Mouse (Mus musculus) intestine, embryonic 14.5 days (tissue): ENCODE measurements around the gene Chid1. TPM values are rescaled to one million over a fixed set of nuclear protein-coding genes. Genes with fewer than 3 reads are reported as not detected.

Experiments used
- ATAC-seq: fragments of 200-750 bp; cut with Nextera tagmentation; replicated peaks from 2 replicates; pipeline ENCODE4 v1.8.0; 2017; ENCODE audit warnings: low read depth, moderate number of reproducible peaks, moderate TSS enrichment, moderate library complexity; ENCODE audit not compliant: low FRiP score, low TSS enrichment
- DNase-seq: peaks from one replicate; pipeline ENCODE4 v3.0.0-alpha.2; 2018; ENCODE audit warnings: low spot score
- H3K27ac ChIP-seq: fragments of 300-500 bp; sonication (generic); 2 replicates; pipeline ENCODE4 v1.5.1; 2014; ENCODE audit warnings: low read depth, mild to moderate bottlenecking, control low read depth
- H3K27me3 ChIP-seq: fragments of 300-500 bp; sonication (generic); replicated peaks from 2 replicates; pipeline ENCODE4 v1.6.1; 2014; ENCODE audit warnings: low read length, control low read depth; ENCODE audit not compliant: control insufficient read depth, insufficient read depth
- H3K36me3 ChIP-seq: fragments of 300-500 bp; sonication (generic); 2 replicates; pipeline ENCODE4 v1.6.1; 2014; ENCODE audit warnings: low read length, control low read depth; ENCODE audit not compliant: control insufficient read depth, insufficient read depth
- H3K4me1 ChIP-seq: fragments of 300-500 bp; sonication (generic); replicated peaks from 2 replicates; pipeline ENCODE4 v1.6.1; 2014; ENCODE audit warnings: low read length, control low read depth, mixed read lengths; ENCODE audit not compliant: control insufficient read depth, insufficient read depth
- H3K4me2 ChIP-seq: fragments of 300-500 bp; sonication (generic); 2 replicates; pipeline ENCODE4 v1.6.1; 2014; ENCODE audit warnings: low read length
- H3K4me3 ChIP-seq: fragments of 300-500 bp; sonication (generic); 2 replicates; pipeline ENCODE4 v1.5.1; 2014; ENCODE audit warnings: low read depth, low read length, control low read depth, mixed read lengths
- H3K9ac ChIP-seq: fragments of 300-500 bp; sonication (generic); 2 replicates; pipeline ENCODE4 v1.6.1; 2014; ENCODE audit warnings: mild to moderate bottlenecking, low read length
- H3K9me3 ChIP-seq: fragments of 300-500 bp; sonication (generic); 2 replicates; pipeline ENCODE4 v1.6.1; 2016; ENCODE audit warnings: low read length, control low read depth; ENCODE audit not compliant: control insufficient read depth
- WGBS: fragments of 180-500 bp; shearing (Covaris S2); extraction: QIAGEN DNeasy Blood & Tissue Kit; methylation state at CpG from one replicate; pipeline ENCODE4 v1.1.7; 2014; 5-methylcytosine and 5-hydroxymethylcytosine counted together
- polyA plus RNA-seq: library from polyadenylated mRNA; unstranded; fragments of >200 nt; fragmentation: Nextera tagmentation; extraction: Ambion mirVana; gene quantifications from 2 replicates; pipeline ENCODE4 v1.2.1, GENCODE M21; 2014

Gene Chid1
- polyA plus RNA-seq, 1 experiment from 2014 or later, result 42.1 TPM

DNA sequence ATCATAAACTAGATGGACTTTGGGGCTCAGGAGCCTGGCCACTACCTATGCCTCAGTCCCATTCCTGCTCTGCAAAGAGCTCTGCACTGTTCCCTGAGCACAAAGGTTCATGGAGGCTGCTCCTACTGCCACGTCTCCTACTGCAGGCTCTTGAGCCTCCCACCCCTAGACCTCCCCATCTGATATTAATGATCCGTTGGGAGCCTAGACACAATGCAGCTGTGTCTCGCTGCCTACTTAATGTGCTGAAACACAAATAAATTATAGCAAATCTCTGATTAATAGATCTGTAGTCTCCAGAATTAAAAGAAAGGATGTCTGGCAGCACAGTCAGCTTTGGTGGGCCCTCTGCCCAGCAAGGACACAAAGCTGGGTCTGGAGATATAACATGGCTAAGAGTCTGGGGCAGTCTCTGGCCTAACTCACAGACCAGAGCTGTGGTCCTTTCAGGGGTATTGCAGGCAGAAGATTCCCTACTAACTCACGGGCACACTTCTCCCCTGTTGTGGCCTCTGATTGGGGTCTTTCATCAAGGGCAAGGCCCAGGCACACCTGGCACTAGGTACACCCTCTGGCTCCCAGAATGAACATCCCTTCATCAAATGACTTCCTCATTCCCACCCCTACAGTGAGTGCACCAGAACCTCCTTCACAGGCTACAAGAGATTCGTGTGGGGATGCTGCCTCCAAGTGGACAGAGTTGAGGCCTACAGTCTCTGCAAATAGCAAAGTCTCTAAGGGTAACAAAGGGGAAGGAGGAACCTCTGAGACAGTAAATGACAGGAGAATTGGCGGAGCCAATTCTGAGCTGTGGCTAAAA, 14.7 kb downstream of the Chid1 start:
- Histone ChIP-seq H3K9ac (no peak overlapping the region), H3K36me3 (peaks cover 16% of the 10 kb centered on the region; the same call in 1 of the 2 replicates), H3K4me2 (no peak overlapping the region), H3K27ac (no peak overlapping the region), H3K4me3 (no peak overlapping the region), H3K9me3 (no peaks in the 10 kb centered on the region), H3K4me1 (no peaks in the 10 kb centered on the region), H3K27me3 (no peaks in the 10 kb centered on the region)
- WGBS, result 47% methylated on average over 6 of the region's 6 CpGs
- ATAC-seq, result peak; percentile 74
- DNase-seq, result peak; percentile 87

DNA sequence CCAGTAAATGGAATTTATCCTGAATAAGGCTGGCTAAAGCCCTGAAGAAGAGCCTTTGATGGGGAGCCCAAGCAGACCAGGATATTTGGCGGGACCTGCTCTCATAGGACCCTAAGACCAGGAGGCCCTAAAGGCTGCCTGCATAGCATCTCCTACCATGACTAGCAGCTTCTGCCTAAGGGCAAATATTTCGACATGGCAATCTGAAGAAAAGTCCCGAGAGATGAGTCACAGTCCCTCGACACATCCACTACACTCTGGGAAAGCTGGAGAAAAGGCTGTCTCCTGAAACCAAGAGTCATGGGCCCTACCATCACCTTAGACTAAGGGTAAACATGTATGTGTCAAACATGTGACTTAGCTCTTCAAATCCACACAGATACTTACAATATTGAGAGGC, 15.4 kb downstream of the Chid1 start:
- no peaks in the 10 kb centered on the region for H3K27me3 ChIP-seq
- H3K9ac ChIP-seq, result no peak overlapping the region
- ATAC-seq (no peak), DNase-seq (no peak)
- H3K4me2 ChIP-seq, result no peak overlapping the region
- H3K9me3 ChIP-seq, result no peaks in the 10 kb centered on the region
- H3K27ac ChIP-seq, result no peak overlapping the region
- H3K4me3 ChIP-seq, result no peak overlapping the region
- 81% methylated on average over 4 of the region's 4 CpGs for WGBS
- H3K4me1 ChIP-seq, result no peaks in the 10 kb centered on the region
- peaks cover 20% of the 10 kb centered on the region for H3K36me3 ChIP-seq

DNA sequence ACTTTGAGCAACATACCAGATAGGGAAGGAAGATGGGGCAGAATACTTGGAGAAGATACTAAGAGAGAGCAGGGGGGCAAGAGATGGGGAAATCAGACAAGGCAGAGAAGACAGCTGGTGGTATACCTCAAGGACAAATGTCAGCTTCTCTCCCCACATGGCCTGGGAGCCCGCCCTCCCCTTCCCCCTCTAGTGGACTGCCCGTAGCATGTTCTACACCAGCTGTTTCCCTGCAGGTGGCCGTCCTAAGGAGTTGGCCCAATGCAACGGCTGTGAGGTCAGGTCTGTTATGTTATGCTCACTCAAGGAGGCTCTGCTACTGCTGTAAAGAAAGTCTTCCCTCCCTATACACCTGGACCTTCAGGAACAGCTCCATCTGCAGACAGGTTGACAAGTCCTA, 16.6 kb downstream of the Chid1 start:
- peaks cover 19% of the 10 kb centered on the region for H3K36me3 ChIP-seq
- no peaks in the 10 kb centered on the region for H3K4me1 ChIP-seq
- no peak overlapping the region for H3K27ac ChIP-seq
- ATAC-seq (no peak), DNase-seq (no peak)
- H3K27me3 ChIP-seq, result no peaks in the 10 kb centered on the region
- H3K4me3 ChIP-seq, result no peak overlapping the region
- H3K9me3 ChIP-seq, result no peaks in the 10 kb centered on the region
- H3K9ac ChIP-seq, result no peak overlapping the region
- no peak overlapping the region for H3K4me2 ChIP-seq
- WGBS, result 44% methylated on average over 4 of the region's 4 CpGs

DNA sequence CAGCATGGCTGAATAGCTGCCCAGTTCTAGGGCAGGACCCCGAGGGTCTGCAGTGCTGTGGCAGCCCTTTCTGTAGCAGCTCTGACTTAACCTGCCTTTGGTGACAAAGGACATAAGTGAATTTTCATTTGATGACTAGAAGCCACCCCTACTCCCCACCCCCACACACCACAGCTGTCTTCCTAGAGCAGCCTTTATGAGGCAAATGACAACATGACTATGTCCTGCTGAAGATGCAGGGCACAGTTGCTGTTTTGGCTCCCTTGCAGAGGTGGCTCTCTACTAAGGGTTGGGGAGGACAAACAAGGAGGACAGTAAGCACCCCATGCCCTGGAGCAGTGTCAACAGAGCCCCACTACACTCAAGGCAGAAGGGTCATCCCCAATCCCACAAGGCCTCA, 19.9 kb downstream of the Chid1 start:
- no peak for ATAC-seq
- Histone ChIP-seq H3K4me1 (no peaks in the 10 kb centered on the region), H3K36me3 (peaks cover 28% of the 10 kb centered on the region), H3K9me3 (no peaks in the 10 kb centered on the region), H3K9ac (no peak overlapping the region), H3K27me3 (no peaks in the 10 kb centered on the region), H3K27ac (no peak overlapping the region), H3K4me2 (no peak overlapping the region), H3K4me3 (no peak overlapping the region)
- no peak for DNase-seq
- 73% methylated on average over 1 of the region's 1 CpGs for WGBS

DNA sequence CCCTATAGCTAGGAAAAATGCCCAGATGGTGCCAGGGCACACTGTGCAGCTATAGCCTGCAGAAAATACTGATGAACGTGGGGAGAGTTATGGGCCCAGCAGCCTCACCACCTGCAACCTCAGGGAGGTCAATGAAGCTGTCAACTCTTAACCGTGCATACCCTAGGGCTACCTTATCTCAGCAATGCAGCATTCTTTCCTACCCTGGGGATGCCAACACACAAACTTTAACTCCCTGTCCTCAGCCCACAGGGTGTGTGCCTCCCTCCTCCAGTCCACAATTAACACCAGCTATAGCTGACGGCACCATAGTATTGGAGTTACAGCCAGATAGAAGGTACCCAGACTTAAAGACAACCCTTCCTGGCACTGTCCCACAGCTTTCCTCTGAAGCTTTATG, 20.7 kb downstream of the Chid1 start:
- Histone ChIP-seq H3K27ac (no peak overlapping the region), H3K4me2 (no peak overlapping the region), H3K9me3 (no peaks in the 10 kb centered on the region), H3K9ac (no peak overlapping the region), H3K27me3 (no peaks in the 10 kb centered on the region), H3K4me1 (no peaks in the 10 kb centered on the region), H3K36me3 (peaks cover 29% of the 10 kb centered on the region), H3K4me3 (no peak overlapping the region)
- ATAC-seq, result no peak
- DNase-seq, result no peak
- WGBS, result 79% methylated on average over 3 of the region's 3 CpGs

DNA sequence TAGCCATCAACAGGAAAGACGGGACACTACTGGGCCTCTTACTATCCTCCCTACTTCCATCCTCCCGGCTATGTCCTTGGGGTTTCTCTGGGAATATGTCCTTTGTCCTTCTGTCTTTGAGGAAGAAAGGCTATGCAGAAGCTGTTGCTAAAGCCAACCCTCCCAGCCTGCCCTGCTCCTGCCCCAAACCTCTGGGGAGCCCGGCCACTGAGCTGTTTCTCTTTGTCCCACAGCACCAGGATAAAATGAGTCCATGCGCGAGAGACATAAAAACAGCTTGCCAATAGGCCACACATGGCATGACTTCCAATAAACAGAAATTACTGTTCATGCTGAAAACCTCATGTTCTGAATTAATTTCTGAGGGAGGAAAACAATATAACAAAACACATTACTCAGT, 21.4 kb downstream of the Chid1 start:
- Histone ChIP-seq H3K4me3 (no peak overlapping the region), H3K27ac (no peak overlapping the region), H3K36me3 (peaks cover 29% of the 10 kb centered on the region), H3K9me3 (no peaks in the 10 kb centered on the region), H3K9ac (no peak overlapping the region), H3K27me3 (no peaks in the 10 kb centered on the region), H3K4me1 (no peaks in the 10 kb centered on the region), H3K4me2 (no peak overlapping the region)
- DNase-seq (no peak), ATAC-seq (no peak)
- WGBS, result 89% methylated on average over 5 of the region's 5 CpGs

DNA sequence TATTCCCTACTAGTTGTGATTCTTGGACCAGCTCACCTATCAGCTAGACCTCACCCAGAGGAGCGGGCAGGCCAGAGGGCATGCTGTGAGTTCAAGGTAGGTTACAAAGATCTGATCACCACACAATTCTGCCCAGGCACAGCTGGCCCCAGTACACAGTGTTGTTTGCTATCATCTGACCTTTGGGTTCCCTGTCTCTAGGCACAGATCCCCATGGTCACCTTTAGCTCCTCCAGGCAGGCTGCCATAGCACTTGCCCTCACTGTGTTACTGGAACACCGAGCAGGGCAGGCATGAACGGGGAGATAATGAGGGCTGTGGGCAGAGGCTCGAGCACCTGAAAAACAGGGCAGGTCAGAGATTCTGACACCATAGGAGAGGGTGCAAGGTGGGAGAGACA, 22.0 kb downstream of the Chid1 start:
- no peak for ATAC-seq
- no peaks in the 10 kb centered on the region for H3K27me3 ChIP-seq
- no peak overlapping the region for H3K4me2 ChIP-seq
- H3K4me3 ChIP-seq, result no peak overlapping the region
- H3K9ac ChIP-seq, result no peak overlapping the region
- peaks cover 29% of the 10 kb centered on the region for H3K36me3 ChIP-seq
- H3K9me3 ChIP-seq, result no peaks in the 10 kb centered on the region
- 87% methylated on average over 4 of the region's 4 CpGs for WGBS
- no peaks in the 10 kb centered on the region for H3K4me1 ChIP-seq
- no peak for DNase-seq
- no peak overlapping the region for H3K27ac ChIP-seq

DNA sequence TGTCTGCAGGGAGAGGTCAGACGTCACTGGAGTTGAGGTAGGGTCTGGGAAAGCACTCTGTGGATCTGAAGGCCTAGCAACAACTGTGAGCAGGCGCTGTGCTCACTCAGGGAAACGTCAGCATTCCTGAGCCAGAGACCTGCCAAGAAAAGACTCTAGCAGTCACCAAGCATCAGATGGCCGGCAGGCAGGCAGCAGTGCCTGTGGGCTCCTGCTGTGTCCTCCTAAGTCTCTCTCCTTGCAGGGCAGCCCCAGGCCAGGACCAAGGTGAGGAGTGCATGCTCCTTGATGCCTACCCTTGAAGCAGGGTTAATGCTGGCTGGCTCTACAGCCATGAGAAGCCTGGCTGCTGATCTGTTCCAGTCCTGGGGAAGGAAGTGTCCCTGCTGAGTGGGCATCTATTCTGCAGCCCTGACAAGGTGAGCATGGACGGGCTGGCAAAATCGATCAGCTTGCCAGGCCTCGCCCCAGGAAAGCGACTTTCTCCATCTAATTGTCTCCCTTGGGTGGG, 28.9 kb downstream of the Chid1 start:
- H3K4me2 ChIP-seq, result no peak overlapping the region
- H3K27ac ChIP-seq, result no peak overlapping the region
- H3K27me3 ChIP-seq, result no peaks in the 10 kb centered on the region
- no peak overlapping the region for H3K9ac ChIP-seq
- ATAC-seq, result no peak
- peaks cover 7% of the 10 kb centered on the region; the same call in 1 of the 2 replicates for H3K36me3 ChIP-seq
- H3K9me3 ChIP-seq, result no peaks in the 10 kb centered on the region
- H3K4me3 ChIP-seq, result no peak overlapping the region
- 72% methylated on average over 8 of the region's 8 CpGs for WGBS
- no peak for DNase-seq
- no peaks in the 10 kb centered on the region for H3K4me1 ChIP-seq

DNA sequence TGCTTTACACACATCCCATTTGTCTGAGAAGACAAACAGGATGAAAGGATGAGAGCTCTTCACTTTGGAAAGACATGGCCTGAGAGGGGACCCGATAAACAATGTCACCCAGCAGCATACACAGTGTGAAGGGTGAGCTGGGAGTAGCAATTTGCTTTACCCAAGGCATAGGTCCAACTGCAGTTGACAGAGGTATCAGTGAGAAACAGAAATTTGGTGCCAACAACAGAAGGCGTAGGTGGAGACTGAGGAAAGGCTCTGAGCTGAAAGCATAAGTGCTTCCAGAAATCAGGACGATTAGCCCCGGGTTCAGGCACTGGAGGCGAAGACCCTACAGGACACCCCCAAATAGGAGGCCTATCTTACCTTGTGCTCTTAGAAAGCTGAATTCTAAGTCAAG, 29.5 kb downstream of the Chid1 start:
- Histone ChIP-seq H3K4me1 (no peaks in the 10 kb centered on the region), H3K9ac (no peak overlapping the region), H3K27ac (no peak overlapping the region), H3K27me3 (no peaks in the 10 kb centered on the region), H3K4me2 (no peak overlapping the region), H3K4me3 (no peak overlapping the region), H3K9me3 (no peaks in the 10 kb centered on the region), H3K36me3 (peaks cover 5% of the 10 kb centered on the region; the same call in 1 of the 2 replicates)
- DNase-seq (no peak), ATAC-seq (no peak)
- 94% methylated on average over 5 of the region's 5 CpGs for WGBS
